Mouse (Mus musculus): ENCODE results near the gene Tmem170b.

The Tmem170b gene

DNA sequence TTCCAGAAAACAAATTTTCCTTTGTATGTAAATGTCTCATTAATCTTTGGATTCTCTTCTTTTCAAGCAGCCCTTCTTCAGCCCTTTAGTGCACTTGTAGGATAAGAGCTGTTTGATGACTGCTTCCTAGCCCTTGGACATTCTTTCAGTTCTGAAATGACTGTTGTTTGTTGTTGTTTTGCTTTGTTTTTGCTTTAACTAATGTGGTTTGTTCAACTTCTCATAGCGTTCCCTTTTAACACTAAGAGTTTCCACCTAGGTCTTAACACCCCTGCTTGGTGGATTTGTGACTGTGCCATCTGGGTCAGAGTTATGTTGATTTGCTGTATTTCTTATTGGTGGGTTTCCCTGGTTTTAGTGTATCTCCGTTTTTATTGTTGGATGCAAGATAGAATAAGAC, 8.8 kb downstream of the Tmem170b start:
- no peak for DNase-seq (ENCODE audit: low spot score)

DNA sequence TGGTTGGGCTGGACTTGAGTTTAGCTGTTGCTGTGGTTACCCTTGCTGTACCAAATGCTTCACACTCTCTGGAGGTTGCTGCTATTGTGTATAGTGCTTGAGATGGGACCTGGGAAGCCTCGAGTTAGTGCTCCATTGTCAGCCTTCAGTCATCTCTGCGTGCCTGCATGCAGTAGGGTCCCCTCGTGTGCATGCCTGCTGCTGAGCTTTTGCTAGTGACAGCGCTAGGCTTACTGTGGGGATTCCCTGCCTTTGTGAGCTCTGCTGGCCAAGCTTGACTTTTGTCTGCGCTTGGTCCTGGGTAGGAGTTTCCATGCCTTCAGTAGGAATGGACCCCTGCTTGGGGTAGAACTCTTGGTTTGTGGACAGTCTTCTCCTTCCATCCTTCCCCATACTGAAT, 9.3 kb downstream of the Tmem170b start:
- no peak for DNase-seq (ENCODE audit: low spot score)

DNA sequence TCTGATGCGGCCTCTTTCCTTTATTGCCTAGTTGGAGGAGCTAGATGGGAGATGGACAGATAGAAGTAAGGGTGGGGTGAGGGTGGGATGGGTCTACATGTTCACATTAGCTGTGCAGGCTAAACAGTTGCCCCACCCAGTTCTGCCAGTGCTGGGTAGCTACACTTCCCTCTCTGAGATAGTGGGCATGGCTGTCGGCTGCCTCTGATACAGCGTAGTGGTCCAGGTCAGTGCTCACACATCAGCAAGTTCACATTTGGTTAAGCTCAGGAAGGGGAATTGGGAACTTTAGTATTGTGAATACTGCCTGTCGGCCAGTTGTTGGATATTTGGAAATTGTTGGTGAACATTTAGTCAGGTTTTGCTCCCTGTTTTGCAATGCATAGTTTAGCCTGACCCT, 13.8 kb downstream of the Tmem170b start:
- DNase-seq (ENCODE audit: low spot score): no peak

DNA sequence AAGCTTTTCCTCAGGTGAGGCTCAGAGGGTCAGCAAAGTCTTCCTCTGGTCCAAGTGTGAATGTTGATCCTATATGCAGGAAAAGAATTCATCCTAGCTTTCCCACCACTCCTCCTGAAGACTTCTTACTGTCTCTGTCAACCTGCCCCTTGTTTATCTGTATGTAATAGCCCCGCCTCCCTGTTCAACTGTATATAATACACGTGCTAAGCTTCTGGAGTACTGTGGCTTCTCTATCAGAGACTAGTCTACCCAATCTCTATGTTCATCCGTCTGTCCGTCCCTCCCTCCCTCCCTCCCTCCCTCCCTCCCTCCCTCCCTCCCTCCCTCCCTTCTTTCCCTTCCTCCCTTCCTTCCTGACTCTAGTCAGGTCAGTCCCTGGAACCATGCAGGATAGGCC, 14.4 kb downstream of the Tmem170b start:
- no peak for DNase-seq (ENCODE audit: low spot score)

DNA sequence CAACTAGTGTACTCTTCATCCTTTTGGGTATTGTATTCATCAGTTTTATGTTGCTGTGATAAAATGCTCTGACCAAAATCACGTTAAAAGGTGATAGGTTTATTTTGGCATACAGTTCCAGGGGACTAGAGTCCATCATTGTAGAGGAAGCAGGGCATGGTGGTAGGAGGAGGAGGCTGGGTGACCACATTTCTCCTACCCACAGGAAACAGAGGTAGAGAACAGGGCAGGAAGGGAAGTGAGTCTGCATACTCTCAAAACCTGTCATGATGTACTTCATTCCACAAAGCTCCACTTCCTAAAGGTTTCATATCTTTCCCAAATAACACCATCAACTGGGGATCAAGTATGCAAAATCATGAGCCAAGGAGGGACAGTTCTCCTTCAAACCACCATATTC, 18.4 kb downstream of the Tmem170b start:
- DNase-seq (ENCODE audit: low spot score): no peak

DNA sequence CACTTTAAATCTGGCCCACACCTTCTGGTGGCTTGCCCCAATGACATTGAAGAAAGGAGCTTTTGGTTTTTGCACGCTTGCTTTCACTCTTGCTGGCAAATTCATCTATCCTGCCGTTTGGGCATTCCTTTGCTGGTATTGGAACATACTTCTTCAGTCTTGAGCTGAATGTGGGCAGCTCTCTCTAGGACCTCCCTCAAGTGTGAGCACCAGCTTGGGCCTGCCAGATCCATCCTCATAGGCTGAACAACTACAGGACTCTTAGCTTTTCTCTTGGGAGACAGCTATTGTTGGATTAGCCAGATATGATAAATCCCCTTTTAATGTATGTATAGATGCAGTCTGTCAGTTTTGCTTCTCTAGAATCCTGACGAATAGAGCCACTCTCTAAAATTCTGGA, 19.5 kb downstream of the Tmem170b start:
- no peak for DNase-seq (ENCODE audit: low spot score)

DNA sequence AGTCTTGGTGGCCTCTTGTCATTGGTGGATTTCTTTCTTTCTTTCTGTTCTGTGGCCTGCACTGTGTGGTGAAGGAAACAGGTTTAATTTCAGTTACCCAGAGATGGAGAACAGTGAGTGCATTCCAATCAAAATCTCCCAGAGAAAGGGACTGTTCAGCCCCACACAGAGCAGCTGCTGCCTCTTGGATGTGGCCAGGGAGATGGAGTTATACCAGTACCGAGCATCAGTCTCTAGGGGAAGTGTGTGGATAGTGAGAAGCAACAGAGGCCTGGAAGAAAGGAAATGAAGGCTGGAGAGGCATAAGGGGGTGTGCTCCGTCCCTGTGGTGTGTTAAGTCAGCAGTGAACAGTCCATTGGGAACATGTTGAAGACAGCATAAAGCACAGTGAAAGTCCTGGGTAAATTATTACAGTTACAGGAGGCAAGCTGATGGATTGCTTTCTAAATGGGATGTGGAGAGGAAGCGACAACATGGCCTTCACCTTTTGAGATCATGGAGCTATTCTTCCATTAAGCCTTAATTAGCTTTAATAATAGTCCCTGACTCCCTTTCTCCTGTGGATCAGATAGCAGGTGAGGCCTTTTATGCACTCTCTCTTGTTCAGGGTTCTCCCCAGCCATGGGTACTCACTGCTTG, 21.7 kb downstream of the Tmem170b start:
- DNase-seq (ENCODE audit: low spot score): no peak

DNA sequence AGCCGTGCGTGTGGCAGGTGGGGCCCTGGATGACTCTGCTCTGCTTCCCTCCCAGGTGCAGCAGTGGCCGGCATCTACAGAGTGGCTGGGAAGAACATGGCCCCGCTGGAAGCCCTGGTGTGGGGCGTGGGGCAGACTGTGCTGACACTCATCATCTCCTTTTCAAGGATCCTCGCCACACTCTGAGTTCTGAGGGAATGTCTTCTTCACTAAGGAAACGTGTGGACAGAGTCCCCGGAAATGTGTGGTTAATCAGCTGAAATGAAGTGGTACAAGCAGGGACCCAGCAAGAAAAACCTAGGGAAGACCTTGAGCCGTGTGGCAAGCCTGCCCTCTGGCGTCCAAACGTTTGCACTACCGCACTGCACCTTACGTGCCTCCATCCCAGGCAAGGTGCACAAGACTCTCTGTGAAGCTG, 28.7 kb downstream of the Tmem170b start:
- peak; percentile 81 for DNase-seq (ENCODE audit: low spot score)

DNA sequence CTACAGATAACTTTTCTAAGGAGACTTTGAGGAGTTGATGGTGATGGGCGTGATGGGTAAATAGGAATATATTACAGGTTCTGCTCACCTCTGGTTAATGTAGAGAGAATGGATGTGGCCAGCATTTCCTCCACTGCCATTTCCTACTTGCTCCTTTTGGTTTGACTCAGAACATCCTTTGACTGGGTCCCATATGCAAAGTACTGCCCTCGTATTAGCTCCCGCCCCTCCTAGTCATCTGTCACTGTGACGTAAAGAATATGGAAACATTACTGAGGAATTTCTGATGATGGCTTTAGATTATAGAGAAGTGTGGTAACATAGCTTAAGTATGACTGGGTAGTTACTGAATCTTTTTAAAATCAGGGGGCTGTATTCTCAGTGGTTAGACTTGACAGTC, 32.4 kb downstream of the Tmem170b start:
- DNase-seq (ENCODE audit: low spot score): no peak

DNA sequence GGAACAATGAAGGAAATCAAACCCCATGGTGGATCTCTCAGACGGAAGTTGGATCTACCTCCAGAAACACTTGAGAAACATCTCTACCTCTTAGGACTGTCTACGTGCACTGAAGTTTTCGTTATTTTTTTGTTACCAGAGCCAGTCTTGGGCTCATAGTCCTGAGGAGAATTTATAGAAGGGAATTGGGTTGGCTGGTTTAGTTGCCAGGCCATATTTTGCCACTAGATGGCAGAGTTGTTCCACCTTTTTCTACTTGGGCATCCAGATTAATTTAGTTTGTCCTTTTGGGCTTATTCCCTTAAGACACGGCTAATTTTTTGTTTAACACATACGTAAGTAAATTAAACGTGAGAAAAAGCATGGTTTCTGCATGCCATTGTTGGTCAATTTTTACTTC, 37.1 kb downstream of the Tmem170b start:
- peak; percentile 83 for DNase-seq (ENCODE audit: low spot score)

DNA sequence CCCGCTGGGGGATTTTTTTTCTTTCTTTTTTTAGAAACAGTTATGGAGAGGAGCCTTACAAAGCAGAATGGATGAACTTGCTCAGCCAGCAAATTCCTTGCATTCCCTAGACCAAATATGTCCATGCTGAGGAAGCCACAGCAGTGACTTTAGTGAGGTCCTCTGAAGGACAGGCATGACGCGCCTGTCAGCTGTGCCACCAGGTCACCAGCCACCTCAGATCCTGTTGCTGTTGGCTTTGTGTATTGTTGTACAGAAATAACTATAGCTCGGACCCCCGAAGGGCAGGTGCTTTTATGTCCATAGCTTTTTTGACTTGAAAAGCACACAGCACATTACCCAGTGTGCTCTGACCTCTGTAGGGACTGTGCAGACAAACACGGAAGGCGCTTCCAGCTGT, 38.1 kb downstream of the Tmem170b start:
- peak; percentile 38 for DNase-seq (ENCODE audit: low spot score)

DNA sequence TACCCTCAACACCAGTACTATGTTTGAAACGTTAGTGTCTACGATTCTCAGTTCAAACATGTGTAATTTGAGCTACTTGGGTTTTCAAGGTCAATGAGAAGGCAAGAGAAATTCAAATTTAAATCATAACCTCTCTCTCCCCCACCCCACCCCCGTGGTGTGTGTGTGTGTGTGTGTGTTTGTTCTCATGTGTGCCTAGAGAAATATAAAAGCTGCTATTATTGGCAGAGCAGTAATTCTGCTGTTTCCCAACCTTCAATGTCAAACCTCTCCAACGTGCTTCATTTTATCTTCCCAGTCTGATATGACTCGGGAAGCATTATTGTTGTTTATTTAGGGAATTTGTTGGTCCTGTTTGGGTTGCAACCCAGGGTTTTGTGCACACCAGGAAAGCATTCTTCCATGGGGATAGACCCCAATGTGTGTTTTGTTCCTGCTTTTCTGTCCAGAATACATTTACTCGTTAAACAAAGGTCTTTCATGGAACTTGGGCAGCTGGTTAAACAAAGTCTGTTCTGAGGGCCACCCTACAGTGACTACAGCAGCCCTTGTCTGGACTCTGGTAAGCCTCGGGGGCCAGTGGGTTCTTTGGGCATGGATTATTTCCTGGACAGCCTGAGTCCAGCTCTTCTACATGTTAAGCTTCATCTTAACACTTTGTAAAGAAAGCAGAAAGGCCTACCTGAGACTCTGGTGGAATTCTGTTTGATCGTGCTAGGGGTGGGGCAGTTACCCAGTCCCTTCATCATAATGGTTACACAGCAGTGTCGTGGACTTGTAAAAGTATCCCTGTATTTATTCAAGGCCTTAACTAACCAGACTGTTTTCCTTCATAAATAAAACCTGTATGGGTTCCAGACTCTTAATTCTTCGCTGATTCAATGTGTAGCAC, 39.1 kb downstream of the Tmem170b start:
- DNase-seq (ENCODE audit: low spot score): no peak

DNA sequence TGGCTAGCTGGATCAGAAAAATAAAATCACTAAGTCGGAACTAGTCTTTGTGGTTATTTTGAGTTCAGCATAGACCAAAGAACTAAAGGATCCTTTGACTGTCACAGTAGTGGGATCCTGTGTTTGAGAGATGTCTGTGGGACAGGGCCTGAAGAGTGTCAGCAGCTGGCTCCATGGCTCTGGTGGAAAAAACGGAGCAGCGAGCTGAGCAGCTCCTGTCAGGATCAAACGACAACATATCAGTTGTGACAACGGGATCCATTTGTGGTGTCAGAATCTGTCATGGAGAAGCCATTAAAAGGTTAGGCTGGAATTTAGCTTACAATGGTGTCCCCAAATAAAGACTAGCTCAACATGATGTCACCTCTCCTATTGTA, 39.8 kb downstream of the Tmem170b start:
- no peak for DNase-seq (ENCODE audit: low spot score)

DNA sequence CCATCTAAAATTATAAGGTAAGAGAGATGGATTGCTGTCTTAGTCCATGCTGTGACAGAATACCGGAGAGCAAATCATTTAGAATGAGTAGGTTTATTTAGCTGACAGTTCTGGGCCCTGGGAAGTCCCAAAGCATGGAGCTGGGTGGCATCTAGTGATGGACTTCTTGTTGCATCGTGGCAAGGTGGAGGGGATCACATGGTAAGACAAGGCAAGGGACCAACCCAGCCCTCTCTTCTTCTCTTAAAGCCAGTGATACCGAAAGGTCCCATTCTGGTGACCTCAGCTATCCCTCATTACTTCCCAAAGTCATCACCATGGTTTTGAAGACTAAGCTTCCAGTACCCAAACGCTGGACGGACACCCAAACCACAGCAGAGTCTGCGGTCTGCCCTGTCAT, 42.3 kb downstream of the Tmem170b start:
- no peak for DNase-seq (ENCODE audit: low spot score)

DNA sequence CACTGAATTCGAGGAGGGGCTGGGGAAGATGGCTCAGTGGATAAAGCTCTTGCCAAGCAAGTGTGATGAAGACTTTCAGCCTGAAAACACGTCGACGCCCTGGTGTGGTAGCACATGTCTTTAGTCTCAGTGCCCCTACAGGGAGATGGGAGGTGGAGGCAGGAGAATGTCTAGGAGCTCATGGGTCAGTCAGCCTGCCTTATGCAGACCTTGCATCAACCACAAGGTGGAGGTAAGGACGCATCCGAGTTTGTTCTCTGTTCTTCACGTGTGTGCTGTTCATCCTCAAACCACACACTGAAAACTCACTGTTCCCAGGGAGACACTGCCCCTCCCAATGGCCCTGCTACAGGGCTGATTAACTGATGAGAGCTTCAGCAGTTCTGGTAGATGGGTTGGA, 45.0 kb downstream of the Tmem170b start:
- DNase-seq (ENCODE audit: low spot score): no peak

DNA sequence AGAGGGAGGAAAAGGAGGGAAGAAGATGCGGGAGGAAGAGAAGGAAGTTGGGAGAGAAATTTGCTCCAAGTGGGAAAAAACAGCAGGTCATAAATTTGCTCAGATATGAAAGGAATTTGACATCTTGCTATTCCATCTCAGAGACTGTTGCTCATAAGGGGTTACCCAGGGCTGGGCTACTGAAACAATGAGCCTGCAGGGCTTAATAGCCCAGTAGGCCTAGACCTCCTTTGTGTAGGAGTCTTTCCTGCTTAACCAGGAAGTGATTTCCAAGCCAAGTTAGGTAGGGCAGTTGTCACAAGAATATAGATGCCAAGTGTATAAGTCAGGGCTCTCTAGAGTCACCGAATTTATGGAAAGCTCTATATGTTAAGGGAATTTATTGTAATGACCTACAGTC, 48.1 kb downstream of the Tmem170b start:
- no peak for DNase-seq (ENCODE audit: low spot score)

DNA sequence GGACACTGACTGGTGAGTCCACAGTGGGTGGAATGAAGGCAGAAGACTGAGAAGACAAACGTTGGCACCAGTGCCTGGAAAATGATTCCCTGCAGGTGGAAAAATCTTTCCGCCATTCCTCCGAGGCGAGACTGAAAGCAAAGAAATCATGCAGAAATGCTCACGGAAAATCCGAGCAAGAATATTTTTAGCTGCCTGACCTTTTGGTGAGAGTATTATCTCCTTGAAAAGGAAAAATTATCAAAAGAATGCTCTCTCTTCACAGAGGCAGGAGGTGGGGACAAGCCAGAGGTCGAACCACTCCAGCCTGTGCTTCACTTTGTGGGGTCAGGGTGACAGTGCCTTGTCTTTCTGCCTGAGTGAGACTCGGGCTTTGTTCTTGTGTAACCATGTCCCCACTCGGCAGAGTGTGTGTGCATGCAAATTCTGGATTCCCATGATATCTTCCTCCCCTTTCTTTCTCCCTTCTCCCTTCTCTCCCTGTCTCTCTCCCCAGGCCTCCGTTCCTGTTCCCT, 49.9 kb downstream of the Tmem170b start:
- DNase-seq (ENCODE audit: low spot score): no peak

DNA sequence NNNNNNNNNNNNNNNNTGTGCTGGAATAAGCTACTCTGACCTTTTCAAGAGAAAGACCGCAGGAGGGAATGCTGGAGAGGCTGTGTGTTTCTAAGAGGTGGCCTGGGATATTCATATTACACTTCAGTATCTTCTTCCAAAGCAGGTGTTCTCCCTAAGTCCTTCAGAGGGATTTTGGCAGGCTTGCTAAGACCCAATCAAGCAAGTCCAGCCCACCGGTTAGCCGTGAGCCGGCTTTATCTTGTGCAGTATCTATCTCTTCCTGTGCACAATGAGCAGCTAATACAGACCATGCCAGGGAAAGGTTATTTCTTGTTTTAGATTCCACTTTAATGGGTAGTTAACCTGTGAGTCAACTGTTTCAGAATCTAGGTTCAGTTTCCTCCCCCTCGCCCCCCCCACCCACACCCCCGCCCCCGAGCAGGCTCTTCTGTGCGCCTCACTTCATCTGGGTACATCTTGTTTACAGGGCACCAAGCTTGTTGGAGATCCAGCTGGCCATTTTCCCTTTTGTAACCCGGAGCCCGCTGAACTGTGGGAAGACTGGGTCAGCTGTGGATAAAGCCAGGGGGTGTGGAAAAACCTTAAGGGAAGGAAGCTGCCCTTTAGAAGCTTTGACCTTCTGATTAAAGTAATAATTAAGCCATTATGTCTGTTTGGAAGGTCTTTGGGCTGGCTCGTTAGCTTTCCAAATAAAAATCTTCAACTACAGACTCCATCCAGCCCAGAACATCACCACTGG, 54.5 kb downstream of the Tmem170b start:
- no peak for DNase-seq (ENCODE audit: low spot score)

DNA sequence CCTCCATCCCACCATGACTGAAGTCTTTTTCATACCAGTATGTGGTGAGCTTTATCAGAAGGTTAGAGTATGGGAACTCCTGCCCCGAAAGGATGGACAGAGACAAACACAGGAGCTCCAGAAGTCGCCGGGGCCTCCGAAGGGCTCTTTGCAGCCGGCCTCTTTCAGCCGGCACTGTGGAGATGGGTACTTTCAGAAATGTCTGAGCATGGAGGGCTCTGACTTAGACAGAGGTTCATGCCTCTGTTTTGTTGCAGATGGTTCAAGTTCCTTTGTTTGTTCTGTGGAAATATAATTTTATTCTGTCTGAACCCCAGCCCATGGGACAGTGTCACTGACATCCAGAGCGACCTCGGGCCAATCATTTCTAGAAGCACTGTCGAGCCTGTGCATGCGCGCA, 55.4 kb downstream of the Tmem170b start:
- DNase-seq (ENCODE audit: low spot score): no peak

DNA sequence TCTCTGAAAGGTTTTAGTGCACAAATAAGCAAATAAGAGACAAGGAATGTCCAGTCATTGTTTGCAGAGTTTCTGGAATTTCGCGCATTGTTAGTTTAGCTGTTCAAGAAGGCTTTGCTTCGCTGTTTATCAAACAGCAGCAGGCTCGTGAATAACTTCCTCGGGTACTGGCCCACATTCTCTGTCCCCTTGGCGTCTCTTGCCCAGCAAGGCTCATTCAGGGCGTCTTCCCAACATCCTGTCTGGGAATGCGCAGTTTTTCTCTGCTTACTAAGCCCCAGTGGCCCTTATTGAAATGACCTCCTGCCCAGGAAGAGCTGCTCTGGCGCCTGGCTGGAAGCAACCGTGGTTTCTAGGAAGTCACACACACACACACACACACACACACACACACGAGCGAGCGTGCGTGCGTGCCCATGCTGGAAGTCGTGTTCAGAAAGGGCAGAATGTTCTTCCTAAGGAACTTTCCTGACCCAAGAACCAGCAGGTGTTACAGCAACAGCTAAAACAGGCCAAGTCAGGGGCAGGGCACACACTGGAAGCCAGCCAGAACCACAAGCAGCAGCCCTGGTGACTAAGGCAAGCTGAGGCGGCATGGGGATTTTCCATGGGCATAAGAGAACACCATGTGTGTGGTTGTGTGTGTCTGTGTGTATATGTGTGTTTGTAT, 56.8 kb downstream of the Tmem170b start:
- DNase-seq (ENCODE audit: low spot score): peak; percentile 42

DNA sequence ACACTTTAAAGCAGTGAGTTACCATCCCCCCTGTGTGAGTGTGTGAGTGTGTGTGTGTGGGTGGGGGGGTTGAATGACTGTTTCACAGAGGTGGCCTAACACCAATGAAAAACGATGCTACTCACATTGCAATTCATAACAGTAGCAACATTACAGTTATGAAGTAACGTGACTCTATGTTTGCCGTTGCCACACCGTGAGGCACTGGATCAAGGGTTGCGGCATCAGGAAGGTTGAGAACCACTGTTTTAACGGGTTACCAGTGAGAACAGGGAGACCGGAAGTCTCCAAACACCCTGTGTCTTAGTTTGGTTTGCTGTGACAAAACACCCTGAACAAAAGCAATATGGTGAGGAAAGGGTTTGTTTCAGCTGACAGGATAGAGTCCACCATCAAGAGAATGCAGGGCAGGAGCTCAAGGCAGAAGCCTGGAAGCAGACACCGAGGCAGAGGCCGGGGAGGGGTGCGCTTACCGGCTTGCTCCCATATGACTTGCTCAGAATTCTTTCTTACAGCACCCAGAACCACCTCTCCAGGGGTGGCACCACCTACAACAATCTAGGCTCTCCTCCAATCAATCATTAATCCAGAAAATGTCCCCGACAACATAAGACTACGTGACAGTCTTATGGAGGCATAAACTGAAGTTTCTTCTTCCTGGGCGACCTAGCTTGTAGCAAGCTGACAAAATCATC, 57.9 kb downstream of the Tmem170b start:
- DNase-seq (ENCODE audit: low spot score): no peak

DNA sequence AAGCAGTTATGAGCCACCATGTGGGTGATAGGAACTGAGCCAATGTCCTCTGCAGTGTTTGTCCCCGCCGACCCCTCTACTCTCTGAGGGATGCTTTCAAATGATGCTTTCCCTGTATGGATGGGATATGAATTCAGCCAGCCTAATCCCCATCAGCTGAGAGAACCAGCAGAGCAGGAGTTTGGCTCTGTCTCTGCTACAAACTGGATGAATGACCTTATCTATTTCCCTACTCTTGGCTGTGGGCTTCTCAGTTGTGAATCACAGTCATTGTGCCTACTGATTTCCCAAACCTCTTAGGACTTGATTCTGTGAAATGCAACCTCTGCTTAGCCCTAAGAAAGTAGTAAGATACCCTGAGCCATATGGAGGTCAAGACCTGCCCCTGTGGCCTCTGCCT, 64.2 kb downstream of the Tmem170b start:
- no peak for DNase-seq (ENCODE audit: low spot score)
